Mouse (Mus musculus): ENCODE results near the gene Eif3l.

- TF ChIP-seq POLR2A (IDR thresholded peaks at IDR 0.05; ENCODE audit: borderline replicate concordance, extremely low read depth, low read depth, low read length) (no peak), CTCF (IDR thresholded peaks at IDR 0.05; ENCODE audit: insufficient read depth, low read length) (no peak)
Measured at GRCm38 (mm10) chr15:79026511-79027290, 48.3 kb upstream of the Eif3l start.

Measured in lung, adult 2 months (tissue).